Mouse (Mus musculus): ENCODE data around the gene Arpp19.

DNA sequence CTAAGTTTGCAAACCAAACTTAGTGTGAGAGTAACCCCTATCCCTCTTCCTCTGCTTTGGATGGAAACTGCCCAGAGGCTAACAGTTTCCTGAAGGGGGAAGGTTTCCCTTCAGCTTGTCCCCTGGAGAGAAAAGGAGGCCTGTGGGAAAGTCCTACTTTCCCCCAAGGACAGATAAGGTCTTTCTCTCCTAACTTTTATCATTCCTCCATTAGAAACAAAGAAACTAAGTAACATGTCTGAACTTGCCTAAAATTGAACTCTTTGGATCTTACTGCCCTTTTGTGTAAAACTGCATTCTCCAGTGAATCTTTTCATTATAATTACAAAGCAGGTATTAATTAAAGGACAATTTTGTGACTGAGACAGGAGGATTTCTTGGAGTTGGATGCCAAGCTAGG, 39.4 kb upstream of the Arpp19 start:
- no peak for TF ChIP-seq CTCF (IDR thresholded peaks at IDR 0.05; ENCODE audit: borderline replicate concordance, control insufficient read depth, extremely low read depth, insufficient read depth, low read length, poor library complexity)
- no peak for TF ChIP-seq POLR2A (IDR thresholded peaks at IDR 0.05; ENCODE audit: control insufficient read depth, extremely low read depth, insufficient read depth, low read length, poor library complexity)

Data from thymus, adult 2 months (tissue).